Comparison of ENCODE assay signal across 9 mouse cellular contexts in genomic region chr8:10812060-10812670, GRCm38 (mm10).
DNase-seq lines count a peak whose midpoint lies in the region; ATAC-seq and TF ChIP-seq lines count a peak whose summit lies in the region.
"Had no signal": no experiment of that assay in that cellular context is flagged by ENCODE, and none has a peak within 500 bp of the region (broad histone marks: within the 10 kb centered on the region; RNA-seq: fewer than 3 reads in every experiment).

No protein-coding gene starts in this region.

- no peaks in the 10 kb centered on the region for H3K27me3 ChIP-seq in forebrain, embryonic 14.5 days (replicated peaks; ENCODE audit: control insufficient read depth, insufficient read depth, low read length)
- H3K27me3 ChIP-seq in neural tube, embryonic 13.5 days: no peaks in the 10 kb centered on the region; the same call in 1 of the 2 replicates

- peak; percentile 31 for DNase-seq in gastrocnemius, adult 2 months
- DNase-seq in gastrocnemius, postnatal 14 days: no peak
- DNase-seq in forebrain, embryonic 14.5 days (ENCODE audit: low spot score): peak; percentile 74
- DNase-seq in layer of hippocampus, adult 2 months (ENCODE audit: low spot score in 2 of 2): peak; percentile 69 to 83
- DNase-seq in yolk sac, embryonic 10.5 days (ENCODE audit: low spot score): no peak
- DNase-seq in spleen, adult 18-20 months: no peak
- DNase-seq in MN1 (ENCODE audit: low spot score): no peak

- H3K9ac ChIP-seq in forebrain, embryonic 14.5 days (ENCODE audit: low read length): no peak overlapping the region
- no peak overlapping the region for H3K9ac ChIP-seq in neural tube, embryonic 13.5 days
- H3K9ac ChIP-seq: midbrain, embryonic 12.5 days had no signal

- no peak overlapping the region for H3K27ac ChIP-seq in gastrocnemius, adult 2 months
- no peak overlapping the region for H3K27ac ChIP-seq in forebrain, embryonic 14.5 days (ENCODE audit: low read depth, low read length)
- H3K27ac ChIP-seq in layer of hippocampus, adult 2 months: peak overlapping the region; percentile 92
- H3K27ac ChIP-seq in neural tube, embryonic 13.5 days (replicated peaks): no peak overlapping the region
- H3K27ac ChIP-seq: midbrain, embryonic 12.5 days had no signal

- no peak overlapping the region for H3K4me3 ChIP-seq in gastrocnemius, adult 2 months
- no peak overlapping the region for H3K4me3 ChIP-seq in forebrain, embryonic 14.5 days (ENCODE audit: low read depth, low read length)
- no peak overlapping the region; the same call in 1 of the 2 replicates for H3K4me3 ChIP-seq in layer of hippocampus, adult 2 months
- H3K4me3 ChIP-seq in neural tube, embryonic 13.5 days: no peak overlapping the region
- H3K4me3 ChIP-seq: midbrain, embryonic 12.5 days had no signal

- WGBS in forebrain, embryonic 14.5 days: 60% methylated on average over 10 of the region's 10 CpGs
- 60% methylated on average over 10 of the region's 10 CpGs for WGBS in neural tube, embryonic 13.5 days

- no peaks in the 10 kb centered on the region for H3K9me3 ChIP-seq in forebrain, embryonic 14.5 days (replicated peaks; ENCODE audit: control insufficient read depth, low read length)
- H3K9me3 ChIP-seq in neural tube, embryonic 13.5 days: no peaks in the 10 kb centered on the region
- H3K9me3 ChIP-seq: midbrain, embryonic 12.5 days had no signal

- ATAC-seq in forebrain, embryonic 14.5 days: peak; percentile 75; the same call in 1 of the 2 replicates
- 0 out of 2 replicates have a peak, but pooled peaks have one; percentile 57 for ATAC-seq in neural tube, embryonic 13.5 days (ENCODE audit: low read depth)

- no peak for TF ChIP-seq CTCF in gastrocnemius, adult 2 months (IDR thresholded peaks at IDR 0.05)
- peak; percentile 47 for TF ChIP-seq CTCF in layer of hippocampus, adult 2 months (conservative IDR thresholded peaks at IDR 0.05)

- no peaks in the 10 kb centered on the region for H3K36me3 ChIP-seq in forebrain, embryonic 14.5 days (ENCODE audit: control insufficient read depth, insufficient read depth, low read length)
- no peaks in the 10 kb centered on the region for H3K36me3 ChIP-seq in neural tube, embryonic 13.5 days
- H3K36me3 ChIP-seq: midbrain, embryonic 12.5 days had no signal

- H3K4me2 ChIP-seq in forebrain, embryonic 14.5 days (ENCODE audit: low read length): no peak overlapping the region
- H3K4me2 ChIP-seq in neural tube, embryonic 13.5 days: no peak overlapping the region
- H3K4me2 ChIP-seq: midbrain, embryonic 12.5 days had no signal

- H3K4me1 ChIP-seq in forebrain, embryonic 14.5 days (ENCODE audit: control insufficient read depth, insufficient read depth, low read length): peaks cover 6% of the 10 kb centered on the region; the same call in 1 of the 2 replicates
- peaks cover 25% of the 10 kb centered on the region for H3K4me1 ChIP-seq in neural tube, embryonic 13.5 days (replicated peaks)

- intact Hi-C loops in gastrocnemius, adult 2 months (cut with DNase I): no loop called here
- intact Hi-C loops in gastrocnemius, postnatal 14 days (cut with DNase I; ENCODE audit: low total_unique reads): no loop called here

Comparison
In these comparisons a context has a peak if more than half of its experiments do, and no peak if none do; other contexts are left out.
1. DNase-seq: peak in gastrocnemius, adult 2 months (single experiment), forebrain, embryonic 14.5 days (single experiment) and layer of hippocampus, adult 2 months (2 of 2); none in gastrocnemius, postnatal 14 days (single experiment), yolk sac, embryonic 10.5 days (single experiment), spleen, adult 18-20 months (0 of 2) and MN1 (single experiment).